In genomic region chr2:158178696-158179369, GRCm38 (mm10) we compare ENCODE assay signal across 8 mouse cellular contexts. TPM values are rescaled to one million over a fixed set of nuclear protein-coding genes. Genes with fewer than 3 reads are reported as not detected.
DNase-seq lines count a peak whose midpoint lies in the region; ATAC-seq lines count a peak whose summit lies in the region.

No protein-coding gene starts in this region.

- ATAC-seq in hindbrain, embryonic 15.5 days (ENCODE audit: low FRiP score, low read depth), result peak; percentile 54
- ATAC-seq in liver, embryonic 11.5 days (replicated peaks; ENCODE audit: low FRiP score), result peak; percentile 75
- ATAC-seq in monocyte, adult 5-6 weeks (replicated peaks; ENCODE audit: insufficient number of reproducible peaks, low FRiP score, low TSS enrichment, poor library complexity, severe bottlenecking), result 0 out of 2 replicates have a peak, but pooled peaks have one; percentile 8

- H3K36me3 ChIP-seq in hindbrain, embryonic 15.5 days, result no peaks in the 10 kb centered on the region
- no peaks in the 10 kb centered on the region for H3K36me3 ChIP-seq in liver, embryonic 11.5 days (ENCODE audit: control insufficient read depth, insufficient read depth, low read length)

- H3K27me3 ChIP-seq in hindbrain, embryonic 15.5 days, result no peaks in the 10 kb centered on the region
- peaks cover 13% of the 10 kb centered on the region; the same call in 1 of the 2 replicates for H3K27me3 ChIP-seq in liver, embryonic 11.5 days (replicated peaks; ENCODE audit: control insufficient read depth, insufficient read depth, low read length)

- peak overlapping the region; percentile 47 for H3K4me2 ChIP-seq in hindbrain, embryonic 15.5 days
- peak overlapping the region; percentile 63 for H3K4me2 ChIP-seq in liver, embryonic 11.5 days

- H3K9ac ChIP-seq in hindbrain, embryonic 15.5 days, result no peak overlapping the region
- no peak overlapping the region for H3K9ac ChIP-seq in liver, embryonic 11.5 days (ENCODE audit: low read depth, low read length)

- 12% methylated on average over 19 of the region's 19 CpGs for WGBS in hindbrain, embryonic 15.5 days
- 14% methylated on average over 16 of the region's 19 CpGs for WGBS in liver, embryonic 11.5 days

- peak; percentile 80 for DNase-seq in Muller cell, postnatal 12 days (ENCODE audit: inconsistent ontology term)
- peak; percentile 72 to 77 for DNase-seq in gastrocnemius, adult 8-10 months (ENCODE audit: low spot score in 2 of 2)
- peak; percentile 84 for DNase-seq in liver, embryonic 11.5 days (ENCODE audit: low spot score)
- peak; percentile 80 for DNase-seq in testis, postnatal 14 days (ENCODE audit: low spot score)
- DNase-seq in left cerebral cortex, adult 11 months (ENCODE audit: low spot score), result no peak

- peak overlapping the region; percentile 53 for H3K4me3 ChIP-seq in brown adipose tissue, adult 24 weeks (ENCODE audit: insufficient read depth, low read depth, low read length)
- peak overlapping the region; percentile 9; the same call in 1 of the 2 replicates for H3K4me3 ChIP-seq in hindbrain, embryonic 15.5 days
- H3K4me3 ChIP-seq in liver, embryonic 11.5 days (ENCODE audit: low read depth, low read length), result peak overlapping the region; percentile 30

- no peaks in the 10 kb centered on the region for H3K9me3 ChIP-seq in hindbrain, embryonic 15.5 days
- H3K9me3 ChIP-seq in liver, embryonic 11.5 days (ENCODE audit: control insufficient read depth, low read length), result no peaks in the 10 kb centered on the region

- H3K27ac ChIP-seq in brown adipose tissue, adult 24 weeks (replicated peaks; ENCODE audit: low read depth, low read length), result peak overlapping the region; percentile 67
- H3K27ac ChIP-seq in hindbrain, embryonic 15.5 days (replicated peaks), result peak overlapping the region; percentile 32; the same call in 1 of the 2 replicates
- H3K27ac ChIP-seq in liver, embryonic 11.5 days (ENCODE audit: low read depth, low read length), result no peak overlapping the region

- H3K4me1 ChIP-seq in brown adipose tissue, adult 24 weeks (ENCODE audit: control insufficient read depth, insufficient read depth, insufficient read length, low read length), result peaks cover 5% of the 10 kb centered on the region
- peaks cover 49% of the 10 kb centered on the region for H3K4me1 ChIP-seq in hindbrain, embryonic 15.5 days (replicated peaks)
- peaks cover 17% of the 10 kb centered on the region for H3K4me1 ChIP-seq in liver, embryonic 11.5 days (replicated peaks; ENCODE audit: control insufficient read depth, insufficient read depth, low read length)

RNA-seq across cellular contexts. Expression of gene Tgm2, which starts 32.6 kb away (rescaled TPM):
- polyA plus RNA-seq in brown adipose tissue, adult 24 weeks (2012; ENCODE audit: insufficient read depth, insufficient read length, missing spikeins), result 66.0 and 82.7 TPM in 2 replicates
- 10 to 100 TPM; 27.0 to 55.7 (median 39.4) TPM for total RNA-seq in gastrocnemius, adult 8-10 months (2022)
- polyA plus RNA-seq in hindbrain, embryonic 15.5 days (2015; fragmentation: Nextera tagmentation; extraction: Ambion mirVana), result 8.6 and 10.8 TPM in 2 replicates
- 49.5 and 49.7 TPM in 2 replicates for polyA plus RNA-seq in liver, embryonic 11.5 days (2014; fragmentation: Nextera tagmentation; extraction: Ambion mirVana)
- total RNA-seq in monocyte, adult 5-6 weeks (2017), result 131 to 275 TPM (median 210 TPM) in 3 replicates

RNA-seq across cellular contexts. Expression of gene D630003M21Rik, which starts 50.2 kb away (rescaled TPM):
- polyA plus RNA-seq in brown adipose tissue, adult 24 weeks (2012; ENCODE audit: insufficient read depth, insufficient read length, missing spikeins), result 0.36 and 0.58 TPM in 2 replicates
- total RNA-seq in gastrocnemius, adult 8-10 months (2022), result 1 to 10 TPM in 2 of 4 experiments, under 1 TPM in 2; 0.75 to 1.5 (median 1.2) TPM
- polyA plus RNA-seq in hindbrain, embryonic 15.5 days (2015; fragmentation: Nextera tagmentation; extraction: Ambion mirVana), result 1.8 and 2.4 TPM in 2 replicates
- polyA plus RNA-seq in liver, embryonic 11.5 days (2014; fragmentation: Nextera tagmentation; extraction: Ambion mirVana), result 0.53 and 0.81 TPM in 2 replicates
- not detected in 3 replicates for total RNA-seq in monocyte, adult 5-6 weeks (2017)

Comparison
In these comparisons a context has a peak if more than half of its experiments do, and no peak if none do; other contexts are left out.
1. ATAC-seq: peak in every context shown above with its lines; median percentile 75 in liver, embryonic 11.5 days; 54 in hindbrain, embryonic 15.5 days; 8 in monocyte, adult 5-6 weeks.